Mouse (Mus musculus) spleen, postnatal 4 days (tissue): ENCODE results near the gene Cd40lg.

ENCODE experiments used
- DNase-seq, 2 experiments: peaks; one replicate each; pipeline ENCODE4 v3.0.0; 2022; ENCODE audit warnings: low spot score in 2 of 2

Cd40lg gene

GRCm38 (mm10) chrX:57263515-57263914, 51.6 kb downstream of the Cd40lg start:
- DNase-seq: no peak
